Mouse (Mus musculus) ES-Bruce4 (cell line): ENCODE results near the gene Acad10. TPM values are rescaled to one million over a fixed set of nuclear protein-coding genes. Genes with fewer than 3 reads are reported as not detected.

ENCODE experiments used
- H3K27ac ChIP-seq: 2 replicates; pipeline ENCODE4 v1.5.1; 2012; ENCODE audit warnings: low read length, inconsistent platforms; ENCODE audit not compliant: insufficient read depth
- H3K27me3 ChIP-seq: 2 replicates; pipeline ENCODE4 v1.6.1; 2012; ENCODE audit warnings: mild to moderate bottlenecking, low read length, inconsistent platforms; ENCODE audit not compliant: control insufficient read depth, poor library complexity, insufficient read depth, severe bottlenecking
- H3K36me3 ChIP-seq: 2 replicates; pipeline ENCODE4 v1.6.1; 2012; ENCODE audit warnings: inconsistent platforms, mild to moderate bottlenecking, low read length, moderate library complexity; ENCODE audit not compliant: control insufficient read depth, poor library complexity, insufficient read depth, severe bottlenecking
- H3K4me1 ChIP-seq: one replicate; pipeline ENCODE4 v1.8.1; 2011; ENCODE audit warnings: low read length; ENCODE audit not compliant: control insufficient read depth, insufficient read depth
- H3K4me3 ChIP-seq: 2 replicates; pipeline ENCODE4 v1.5.1; 2011; ENCODE audit warnings: low read depth, mild to moderate bottlenecking, low read length
- H3K9ac ChIP-seq: 2 replicates; pipeline ENCODE4 v1.6.1; 2012; ENCODE audit warnings: low read depth, mild to moderate bottlenecking, inconsistent platforms; ENCODE audit not compliant: poor library complexity, severe bottlenecking
- H3K9me3 ChIP-seq: replicated peaks from 2 replicates; pipeline ENCODE4 v1.6.1; 2012; ENCODE audit warnings: mild to moderate bottlenecking, low read length, inconsistent platforms; ENCODE audit not compliant: control insufficient read depth, poor library complexity, insufficient read depth, severe bottlenecking
- CTCF ChIP-seq: IDR thresholded peaks from one replicate; pipeline ENCODE4 v1.8.1; 2011; ENCODE audit warnings: low read depth, low read length
- EP300 ChIP-seq: IDR thresholded peaks from 2 replicates; pipeline ENCODE4 v1.6.1; 2011; ENCODE audit warnings: low read depth, low read length; ENCODE audit not compliant: insufficient read depth
- POLR2A ChIP-seq: IDR thresholded peaks from one replicate; pipeline ENCODE4 v1.8.1; 2011; ENCODE audit warnings: low read length; ENCODE audit not compliant: insufficient read depth
- polyA plus RNA-seq: library from polyadenylated mRNA; stranded (reverse); fragments of >200 nt; gene quantifications from 2 replicates; pipeline ENCODE4 v1.2.4, GENCODE M21; 2011; ENCODE audit warnings: low read depth; ENCODE audit not compliant: missing spikeins, insufficient read depth, insufficient read length

Acad10 gene
- polyA plus RNA-seq, 1 experiment: 5.8 TPM

- H3K9ac ChIP-seq: no peak overlapping the region
- TF ChIP-seq EP300: no peak
- no peak for TF ChIP-seq POLR2A
- TF ChIP-seq CTCF: no peak
- no peaks in the 10 kb centered on the region for H3K27me3 ChIP-seq
- no peaks in the 10 kb centered on the region for H3K9me3 ChIP-seq
- H3K27ac ChIP-seq: no peak overlapping the region
- no peak overlapping the region for H3K4me3 ChIP-seq
- H3K36me3 ChIP-seq: peaks cover 17% of the 10 kb centered on the region
- no peaks in the 10 kb centered on the region for H3K4me1 ChIP-seq
Observed at GRCm38 (mm10) chr5:121682250-121682649, 21.9 kb upstream of the Acad10 start.

GRCm38 (mm10) chr5:121670412-121670811 is 10.1 kb upstream of the Acad10 start:
- H3K27ac ChIP-seq: no peak overlapping the region
- no peaks in the 10 kb centered on the region for H3K27me3 ChIP-seq
- no peak overlapping the region for H3K4me3 ChIP-seq
- 0 out of 2 replicates have a peak, but pooled peaks cover 3% of the 10 kb centered on the region for H3K36me3 ChIP-seq
- peaks cover 2% of the 10 kb centered on the region for H3K4me1 ChIP-seq
- H3K9ac ChIP-seq: no peak overlapping the region
- TF ChIP-seq EP300: no peak
- TF ChIP-seq CTCF: peak; percentile 82
- no peak for TF ChIP-seq POLR2A
- no peaks in the 10 kb centered on the region for H3K9me3 ChIP-seq

GRCm38 (mm10) chr5:121668411-121668810 is 8.1 kb upstream of the Acad10 start:
- Histone ChIP-seq H3K9ac (no peak overlapping the region), H3K9me3 (no peaks in the 10 kb centered on the region), H3K4me3 (no peak overlapping the region), H3K36me3 (peaks cover 8% of the 10 kb centered on the region; the same call in 1 of the 2 replicates), H3K27me3 (no peaks in the 10 kb centered on the region), H3K27ac (no peak overlapping the region), H3K4me1 (peaks cover 2% of the 10 kb centered on the region)
- TF ChIP-seq POLR2A (no peak), EP300 (no peak), CTCF (no peak)

- no peak for TF ChIP-seq POLR2A
- no peak for TF ChIP-seq CTCF
- TF ChIP-seq EP300: no peak
- Histone ChIP-seq H3K27ac (no peak overlapping the region), H3K4me1 (peaks cover 2% of the 10 kb centered on the region), H3K4me3 (no peak overlapping the region), H3K9me3 (no peaks in the 10 kb centered on the region), H3K36me3 (peaks cover 11% of the 10 kb centered on the region; the same call in 1 of the 2 replicates), H3K9ac (no peak overlapping the region), H3K27me3 (no peaks in the 10 kb centered on the region)
Observed at GRCm38 (mm10) chr5:121667067-121667466, 6.8 kb upstream of the Acad10 start.

GRCm38 (mm10) chr5:121664971-121665370 is 4.7 kb upstream of the Acad10 start:
- H3K27me3 ChIP-seq: no peaks in the 10 kb centered on the region
- H3K4me3 ChIP-seq: no peak overlapping the region
- no peaks in the 10 kb centered on the region for H3K9me3 ChIP-seq
- H3K36me3 ChIP-seq: peaks cover 11% of the 10 kb centered on the region; the same call in 1 of the 2 replicates
- no peak overlapping the region for H3K27ac ChIP-seq
- peaks cover 2% of the 10 kb centered on the region for H3K4me1 ChIP-seq
- H3K9ac ChIP-seq: no peak overlapping the region
- TF ChIP-seq CTCF (no peak), POLR2A (no peak), EP300 (no peak)

- H3K4me1 ChIP-seq: peaks cover 2% of the 10 kb centered on the region
- H3K36me3 ChIP-seq: peaks cover 11% of the 10 kb centered on the region; the same call in 1 of the 2 replicates
- no peaks in the 10 kb centered on the region for H3K27me3 ChIP-seq
- no peak overlapping the region for H3K27ac ChIP-seq
- TF ChIP-seq CTCF (no peak), POLR2A (no peak), EP300 (no peak)
- H3K4me3 ChIP-seq: no peak overlapping the region
- no peaks in the 10 kb centered on the region for H3K9me3 ChIP-seq
- no peak overlapping the region for H3K9ac ChIP-seq
Observed at GRCm38 (mm10) chr5:121664078-121664477, 3.8 kb upstream of the Acad10 start.
